Mouse (Mus musculus) testis, postnatal 10 days (tissue): ENCODE measurements around the gene Fam19a3.
A peak's percentile ranks its signal among the peaks of the same experiment; 100 is the strongest.
"Not testable (repeated sequence)": the region's sequence is repeated elsewhere in the genome, so short reads cannot be mapped to it uniquely, and the experiment has no call there.

Source experiments
- DNase-seq: peaks from one replicate; pipeline ENCODE4 v3.0.0; 2021; ENCODE audit warnings: low spot score

Fam19a3 gene

GRCm38 (mm10) chr3:104765021-104765420 lies 16.6 kb downstream of the Fam19a3 start:
- DNase-seq = peak; percentile 67

DNA sequence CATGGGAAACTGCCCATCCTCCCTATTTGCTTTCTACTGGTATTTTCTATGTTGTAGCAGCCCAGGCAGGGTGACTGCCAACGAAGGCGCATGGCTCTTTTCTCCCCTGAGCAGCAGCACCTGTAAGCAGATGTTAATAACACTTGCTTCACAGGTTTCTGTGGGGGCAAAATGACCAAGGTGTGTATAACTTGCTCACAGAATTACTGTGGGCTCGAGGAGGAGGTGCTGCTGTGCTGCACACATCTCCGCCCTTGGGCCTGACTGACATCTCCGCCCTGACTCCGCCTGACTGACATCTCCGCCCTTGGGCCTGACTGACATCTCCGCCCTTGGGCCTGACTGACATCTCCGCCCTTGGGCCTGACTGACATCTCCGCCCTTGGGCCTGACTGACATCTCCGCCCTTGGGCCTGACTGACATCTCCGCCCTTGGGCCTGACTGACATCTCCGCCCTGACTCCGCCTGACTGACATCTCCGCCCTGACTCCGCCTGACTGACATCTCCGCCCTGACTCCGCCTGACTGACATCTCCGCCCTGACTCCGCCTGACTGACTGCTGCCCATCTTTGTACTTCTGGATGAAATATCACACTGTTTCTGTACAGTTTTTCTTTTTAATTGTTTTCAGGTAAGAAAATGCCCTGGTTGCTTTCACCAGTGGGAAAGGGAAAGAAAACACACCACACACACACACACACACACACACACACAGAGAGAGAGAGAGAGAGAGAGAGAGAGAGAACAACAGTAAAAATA lies 19.4 kb downstream of the Fam19a3 start:
- not testable (repeated sequence) for DNase-seq

- DNase-seq = no peak
Observed at GRCm38 (mm10) chr3:104758869-104759268, 22.8 kb downstream of the Fam19a3 start.

DNA sequence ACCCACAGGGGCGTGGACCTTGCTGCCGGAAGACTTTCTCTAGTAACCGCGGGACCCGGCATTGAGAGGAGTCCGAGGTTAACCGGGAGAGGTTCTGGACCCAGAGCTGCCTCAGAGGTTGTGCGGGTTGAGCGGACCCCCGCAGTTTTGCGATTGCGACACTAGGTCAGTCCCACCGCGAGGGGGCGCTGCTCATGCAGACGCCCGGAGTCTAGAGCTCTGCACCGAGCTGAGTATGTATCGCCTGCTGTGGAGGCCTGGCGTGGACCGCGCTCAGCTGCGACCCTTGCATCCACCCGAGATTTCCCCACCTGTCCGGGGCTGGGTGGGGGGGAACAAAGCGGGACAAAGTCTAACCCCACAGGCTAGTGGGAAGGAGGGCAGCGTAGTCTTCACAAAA lies 23.2 kb downstream of the Fam19a3 start:
- peak; percentile 87 for DNase-seq

DNA sequence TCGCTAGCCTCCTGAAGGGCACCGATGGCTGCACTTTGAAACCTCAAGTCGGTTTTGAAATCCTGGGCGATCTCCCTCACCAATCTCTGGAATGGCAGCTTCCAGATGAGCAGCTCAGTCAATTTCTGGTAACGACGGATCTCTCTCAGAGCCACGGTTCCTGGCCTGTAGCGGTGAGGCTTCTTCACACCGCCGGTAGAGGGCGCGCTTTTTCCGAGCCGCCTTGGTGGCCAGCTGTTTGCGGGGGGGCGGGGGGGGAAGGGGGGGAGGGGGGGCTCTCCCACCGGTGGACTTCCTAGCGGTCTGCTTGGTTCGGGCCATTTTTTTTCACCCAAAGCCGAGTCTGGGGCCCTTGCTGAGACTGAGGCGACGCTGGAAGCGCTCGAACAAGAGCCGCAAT lies 28.8 kb downstream of the Fam19a3 start:
- peak; percentile 65 for DNase-seq

DNA sequence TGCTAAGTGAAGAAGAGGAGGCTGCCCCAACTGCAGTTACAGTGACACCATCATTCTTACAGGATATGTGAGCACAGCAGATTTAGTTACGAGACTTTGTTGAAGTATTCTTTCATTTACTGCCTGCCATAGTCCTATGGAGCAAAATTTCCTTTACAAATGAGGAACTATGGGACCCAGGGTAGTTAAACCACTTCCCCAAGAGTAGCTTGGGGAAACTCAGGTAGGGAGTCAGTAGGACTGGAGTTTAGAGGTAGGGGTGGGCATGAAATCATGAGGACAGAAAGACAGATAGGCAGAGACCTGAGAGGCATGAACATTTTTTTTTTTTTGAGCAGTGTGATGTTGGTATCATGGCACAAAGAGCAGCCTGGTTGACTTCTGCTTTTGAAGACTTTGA lies 37.8 kb downstream of the Fam19a3 start:
- DNase-seq = no peak

DNA sequence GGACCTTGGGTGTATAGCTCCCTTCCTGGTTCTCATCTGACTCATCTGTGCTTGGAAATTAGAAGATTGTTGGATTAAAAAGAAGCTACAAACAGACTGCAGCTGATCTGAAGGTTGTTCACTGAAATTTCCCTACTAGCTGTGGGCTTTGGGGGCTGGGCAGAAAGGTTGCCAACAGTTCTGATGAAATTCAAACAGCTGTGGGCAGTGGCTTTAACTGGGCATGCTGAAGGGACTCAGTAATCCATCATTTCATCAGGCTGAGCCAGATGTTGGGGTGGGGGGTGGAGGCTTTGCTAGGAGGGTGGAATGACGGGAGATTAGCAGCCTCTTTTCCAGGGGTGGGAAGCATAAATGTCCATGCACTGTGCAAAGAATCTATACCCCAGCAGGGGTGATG lies 38.5 kb downstream of the Fam19a3 start:
- DNase-seq = no peak

DNA sequence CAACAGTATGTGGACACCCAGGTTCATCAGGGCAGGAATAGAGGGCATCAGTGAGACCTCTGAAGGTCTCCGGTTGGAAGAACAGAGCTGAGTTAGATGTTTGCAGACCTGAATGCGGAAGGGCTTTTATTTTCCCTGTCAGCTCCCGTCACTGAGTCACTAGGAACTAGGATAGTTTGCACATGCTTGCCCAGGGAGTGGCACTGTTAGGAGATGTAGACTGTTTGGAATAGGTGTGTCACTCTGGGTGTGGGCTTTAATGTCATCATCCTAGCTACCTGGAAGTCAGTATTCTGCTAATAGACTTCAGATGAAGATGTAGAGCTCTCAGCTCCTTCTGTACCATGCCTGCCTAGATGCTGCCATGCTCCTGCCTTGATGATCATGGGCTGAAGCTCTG lies 39.7 kb downstream of the Fam19a3 start:
- no peak for DNase-seq

DNA sequence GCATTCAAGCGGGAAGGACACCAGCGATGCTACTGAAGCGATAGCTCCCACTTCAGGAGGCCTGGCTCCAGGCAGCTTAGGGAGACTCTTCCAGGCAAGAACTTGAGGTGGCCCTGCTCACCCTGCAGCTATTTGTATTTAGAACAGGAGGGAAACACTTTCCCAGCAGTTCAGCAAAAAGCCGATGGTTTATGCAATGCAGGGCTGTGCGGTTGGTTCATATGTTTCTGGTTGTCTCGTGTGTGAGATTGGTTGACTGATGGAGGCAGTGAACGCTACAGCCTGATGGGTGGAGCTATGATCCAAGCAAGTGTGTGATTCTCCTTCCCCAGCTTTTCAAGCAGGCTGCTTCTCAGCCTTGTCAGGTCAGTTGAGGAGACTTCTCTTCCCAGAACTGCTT lies 47.0 kb downstream of the Fam19a3 start:
- no peak for DNase-seq

GRCm38 (mm10) chr3:104732907-104733306 lies 48.7 kb downstream of the Fam19a3 start:
- no peak for DNase-seq

- DNase-seq = no peak
Observed at GRCm38 (mm10) chr3:104729270-104729839, 52.3 kb downstream of the Fam19a3 start.
